Mouse (Mus musculus): ENCODE data around the gene Poln. TPM values are rescaled to one million over a fixed set of nuclear protein-coding genes. Genes with fewer than 3 reads are reported as not detected.

The Poln gene
- polyA plus RNA-seq, 1 experiment from 2014 or later: 0.47 TPM

GRCm38 (mm10) chr5:34189521-34189920, 20.3 kb upstream of the Poln start:
- Histone ChIP-seq H3K27ac (ENCODE audit: low read depth) (peak overlapping the region; percentile 70; the same call in 1 of the 2 replicates), H3K36me3 (replicated peaks; ENCODE audit: insufficient read depth, low read length) (no peaks in the 10 kb centered on the region), H3K9ac (replicated peaks) (no peak overlapping the region), H3K27me3 (ENCODE audit: insufficient read depth, low read length) (no peaks in the 10 kb centered on the region), H3K4me1 (ENCODE audit: insufficient read depth) (peaks cover 35% of the 10 kb centered on the region), H3K9me3 (ENCODE audit: low read length) (no peaks in the 10 kb centered on the region), H3K4me2 (ENCODE audit: low read depth, low read length) (no peak overlapping the region), H3K4me3 (ENCODE audit: low read depth, low read length) (no peak overlapping the region)
- TF ChIP-seq CTCF (IDR thresholded peaks at IDR 0.05; ENCODE audit: low read depth) (no peak), EP300 (IDR thresholded peaks at IDR 0.05; ENCODE audit: low read depth) (no peak)
- whole genome bisulfite sequencing (ENCODE audit: insufficient replicate concordance): 35% methylated on average over 1 of the region's 1 CpGs
- DNase-seq (no peak), ATAC-seq (no peak)

GRCm38 (mm10) chr5:34188856-34189255, 19.6 kb upstream of the Poln start:
- 48% methylated on average over 2 of the region's 2 CpGs for WGBS (ENCODE audit: insufficient replicate concordance)
- DNase-seq (no peak), ATAC-seq (no peak)
- Histone ChIP-seq H3K9ac (replicated peaks) (no peak overlapping the region), H3K4me3 (ENCODE audit: low read depth, low read length) (no peak overlapping the region; the same call in 1 of the 2 replicates), H3K27me3 (ENCODE audit: insufficient read depth, low read length) (no peaks in the 10 kb centered on the region), H3K36me3 (replicated peaks; ENCODE audit: insufficient read depth, low read length) (peaks cover 5% of the 10 kb centered on the region; the same call in 1 of the 2 replicates), H3K9me3 (ENCODE audit: low read length) (no peaks in the 10 kb centered on the region), H3K4me2 (ENCODE audit: low read depth, low read length) (peak overlapping the region; percentile 97; the same call in 1 of the 2 replicates), H3K27ac (ENCODE audit: low read depth) (peak overlapping the region; percentile 77), H3K4me1 (ENCODE audit: insufficient read depth) (peaks cover 38% of the 10 kb centered on the region)
- TF ChIP-seq CTCF (IDR thresholded peaks at IDR 0.05; ENCODE audit: low read depth): no peak
- no peak for TF ChIP-seq EP300 (IDR thresholded peaks at IDR 0.05; ENCODE audit: low read depth)

GRCm38 (mm10) chr5:34187601-34188316, 18.5 kb upstream of the Poln start, which contains the start of gene Mxd4:
Gene Mxd4 (minus strand): TSS chr5:34187720.
- under 1% methylated on average over 60 of the region's 60 CpGs for WGBS (ENCODE audit: insufficient replicate concordance)
- DNase-seq (peak; percentile 96), ATAC-seq (peak; percentile 97)
- Histone ChIP-seq H3K4me1 (ENCODE audit: insufficient read depth) (peaks cover 47% of the 10 kb centered on the region), H3K27ac (ENCODE audit: low read depth) (peak within 1 kb of the TSS; percentile 96), H3K9ac (replicated peaks) (peak within 1 kb of the TSS; percentile 81), H3K9me3 (ENCODE audit: low read length) (no peaks in the 10 kb centered on the region), H3K4me3 (ENCODE audit: low read depth, low read length) (peak within 1 kb of the TSS; percentile 87), H3K27me3 (ENCODE audit: insufficient read depth, low read length) (no peaks in the 10 kb centered on the region), H3K36me3 (replicated peaks; ENCODE audit: insufficient read depth, low read length) (peaks cover 6% of the 10 kb centered on the region; the same call in 1 of the 2 replicates), H3K4me2 (ENCODE audit: low read depth, low read length) (peak within 1 kb of the TSS; percentile 97)
- no peak for TF ChIP-seq CTCF (IDR thresholded peaks at IDR 0.05; ENCODE audit: low read depth)
- no peak for TF ChIP-seq EP300 (IDR thresholded peaks at IDR 0.05; ENCODE audit: low read depth)

DNA sequence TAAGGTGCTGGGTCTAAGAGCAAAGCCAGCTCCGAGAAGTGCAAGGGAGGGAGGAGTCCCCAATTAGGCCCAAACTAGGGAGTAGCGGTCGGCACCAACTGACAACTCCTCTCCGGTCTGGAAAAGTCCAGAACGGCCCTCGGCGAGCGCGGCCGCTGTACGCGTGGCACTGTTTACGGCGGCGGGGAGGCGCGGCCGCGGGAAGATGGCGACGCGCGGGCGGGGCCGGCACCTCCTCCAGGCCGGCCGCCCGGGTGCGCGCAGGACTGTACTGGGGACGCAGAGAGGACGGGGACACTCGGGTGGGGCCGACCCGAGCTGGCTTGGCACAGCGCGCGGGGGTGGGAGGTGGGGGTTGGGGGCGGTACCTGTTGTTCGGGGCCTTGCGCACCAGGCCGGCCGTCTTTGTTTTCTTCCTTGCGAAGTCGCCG, 17.7 kb upstream of the Poln start:
- ATAC-seq (peak; percentile 24), DNase-seq (peak; percentile 76)
- Histone ChIP-seq H3K36me3 (replicated peaks; ENCODE audit: insufficient read depth, low read length) (peaks cover 8% of the 10 kb centered on the region; the same call in 1 of the 2 replicates), H3K4me3 (ENCODE audit: low read depth, low read length) (peak overlapping the region; percentile 87), H3K4me2 (ENCODE audit: low read depth, low read length) (peak overlapping the region; percentile 97), H3K4me1 (ENCODE audit: insufficient read depth) (peaks cover 50% of the 10 kb centered on the region), H3K27ac (ENCODE audit: low read depth) (peak overlapping the region; percentile 96), H3K9me3 (ENCODE audit: low read length) (no peaks in the 10 kb centered on the region), H3K9ac (replicated peaks) (peak overlapping the region; percentile 81), H3K27me3 (ENCODE audit: insufficient read depth, low read length) (no peaks in the 10 kb centered on the region)
- 2% methylated on average over 31 of the region's 46 CpGs for whole genome bisulfite sequencing (ENCODE audit: insufficient replicate concordance)
- TF ChIP-seq EP300 (IDR thresholded peaks at IDR 0.05; ENCODE audit: low read depth) (no peak), CTCF (IDR thresholded peaks at IDR 0.05; ENCODE audit: low read depth) (no peak)

DNA sequence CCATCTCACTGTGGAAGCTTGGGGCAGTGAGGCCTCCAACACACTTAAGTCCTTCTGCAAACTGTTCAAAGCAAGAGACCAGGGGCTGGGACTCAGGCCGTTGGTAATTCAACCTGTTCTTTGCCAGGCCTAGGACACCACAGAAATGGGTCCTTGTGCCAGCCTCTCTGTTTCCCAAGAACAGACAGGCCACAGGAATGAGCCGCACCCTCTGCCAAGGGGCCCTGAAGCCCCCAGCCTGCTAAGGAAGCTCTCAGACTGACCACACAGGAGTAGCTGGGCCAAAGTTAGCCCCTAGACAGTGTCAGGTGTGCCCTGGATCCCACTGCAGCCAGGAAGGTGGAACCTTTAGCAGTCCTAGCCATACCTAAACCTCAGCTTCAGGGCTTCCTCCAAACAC, 17.1 kb upstream of the Poln start:
- Histone ChIP-seq H3K9ac (replicated peaks) (peak overlapping the region; percentile 81), H3K27me3 (ENCODE audit: insufficient read depth, low read length) (no peaks in the 10 kb centered on the region), H3K36me3 (replicated peaks; ENCODE audit: insufficient read depth, low read length) (peaks cover 8% of the 10 kb centered on the region; the same call in 1 of the 2 replicates), H3K4me3 (ENCODE audit: low read depth, low read length) (peak overlapping the region; percentile 87), H3K4me2 (ENCODE audit: low read depth, low read length) (peak overlapping the region; percentile 97), H3K4me1 (ENCODE audit: insufficient read depth) (peaks cover 50% of the 10 kb centered on the region), H3K27ac (ENCODE audit: low read depth) (peak overlapping the region; percentile 96), H3K9me3 (ENCODE audit: low read length) (no peaks in the 10 kb centered on the region)
- WGBS (ENCODE audit: insufficient replicate concordance): 45% methylated on average over 2 of the region's 2 CpGs
- TF ChIP-seq CTCF (IDR thresholded peaks at IDR 0.05; ENCODE audit: low read depth): no peak
- TF ChIP-seq EP300 (IDR thresholded peaks at IDR 0.05; ENCODE audit: low read depth): no peak
- no peak for DNase-seq
- no peak for ATAC-seq

DNA sequence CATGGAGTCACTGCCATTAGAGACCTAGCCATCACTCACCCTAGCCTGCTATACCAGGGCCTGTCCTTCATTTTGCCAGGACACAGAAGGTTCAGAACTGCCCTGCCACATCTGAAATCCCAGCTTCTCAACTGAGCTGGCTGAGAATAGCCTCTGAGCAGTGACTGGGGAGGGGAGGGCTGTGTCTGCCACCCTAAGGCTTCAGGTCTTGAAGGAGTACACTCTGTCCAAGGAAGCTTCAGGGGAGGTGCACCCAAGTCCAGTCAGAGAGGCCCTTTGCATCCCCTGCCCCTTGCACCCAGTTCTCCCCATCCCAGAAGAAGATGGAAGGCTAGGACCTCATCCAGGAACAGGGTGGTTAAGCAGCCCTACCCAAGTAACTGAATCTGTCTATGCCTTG, 16.5 kb upstream of the Poln start:
- ATAC-seq (no peak), DNase-seq (no peak)
- no peaks in the 10 kb centered on the region for H3K27me3 ChIP-seq (ENCODE audit: insufficient read depth, low read length)
- H3K27ac ChIP-seq (ENCODE audit: low read depth): no peak overlapping the region
- no peak for TF ChIP-seq CTCF (IDR thresholded peaks at IDR 0.05; ENCODE audit: low read depth)
- TF ChIP-seq EP300 (IDR thresholded peaks at IDR 0.05; ENCODE audit: low read depth): no peak
- H3K9ac ChIP-seq (replicated peaks): peak overlapping the region; percentile 81
- H3K9me3 ChIP-seq (ENCODE audit: low read length): no peaks in the 10 kb centered on the region
- peak overlapping the region; percentile 87 for H3K4me3 ChIP-seq (ENCODE audit: low read depth, low read length)
- H3K4me2 ChIP-seq (ENCODE audit: low read depth, low read length): peak overlapping the region; percentile 97
- H3K36me3 ChIP-seq (replicated peaks; ENCODE audit: insufficient read depth, low read length): peaks cover 13% of the 10 kb centered on the region
- H3K4me1 ChIP-seq (ENCODE audit: insufficient read depth): peaks cover 50% of the 10 kb centered on the region

All from liver, postnatal 0 days (tissue).